Mouse (Mus musculus) spleen, adult 12 weeks (tissue): Measurements from ENCODE around the gene Gm6760.

Experiments
- DNase-seq: peaks from one replicate; pipeline ENCODE4 v3.0.0; 2022; ENCODE audit warnings: low spot score

The Gm6760 gene

GRCm38 (mm10) chrX:64152098-64152497 lies at the start of gene Gm6760:
Gene Gm6760, minus strand, starts transcription at chrX:64152198.
- no peak for DNase-seq

DNA sequence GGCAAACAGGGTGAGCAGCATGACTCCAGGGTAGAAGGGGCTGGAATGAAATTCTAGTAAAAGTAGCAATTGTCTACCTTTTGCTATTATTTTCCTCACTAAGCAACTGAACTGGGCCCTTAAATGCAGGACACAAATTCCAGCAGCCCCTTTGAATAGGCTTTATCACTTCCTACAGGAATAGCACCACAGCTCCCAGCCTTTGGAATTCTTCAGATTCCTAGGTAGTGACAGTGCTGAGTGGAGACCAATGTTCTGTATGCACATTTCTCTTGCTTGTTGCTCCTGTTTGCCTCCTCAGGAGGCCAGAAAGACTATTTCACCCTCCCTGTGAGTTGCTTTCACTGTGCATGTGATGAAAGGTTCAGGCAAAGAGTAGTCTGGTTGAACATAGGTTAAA lies 29.2 kb upstream of the Gm6760 start:
- no peak for DNase-seq

DNA sequence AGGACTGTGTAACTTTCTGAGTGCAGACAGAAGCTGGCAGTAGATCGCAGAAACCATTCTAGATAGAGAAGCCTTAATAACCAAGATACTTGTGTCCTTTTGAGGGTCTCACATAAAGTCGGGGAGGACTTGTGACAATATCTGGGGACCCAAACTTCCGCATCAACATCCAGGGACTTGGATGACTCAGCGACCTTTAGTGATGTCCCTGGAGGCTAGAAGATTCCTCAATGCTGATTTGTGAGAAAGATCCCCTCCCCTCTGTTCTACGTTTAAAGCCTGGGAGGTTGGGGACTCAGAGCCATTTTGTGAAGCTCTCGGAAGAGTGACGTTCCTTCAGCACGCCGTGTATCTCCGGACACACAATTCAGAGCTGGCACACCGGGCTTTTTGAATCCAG lies 21.2 kb upstream of the Gm6760 start, which contains the start of gene 3830417A13Rik:
3830417A13Rik (plus strand) TSS at position 301 of the 400 bp plus-strand sequence.
- DNase-seq: no peak
